Mouse (Mus musculus): ENCODE measurements around the gene Olfr649.

The Olfr649 gene

GRCm38 (mm10) chr7:104195885-104196284 lies at the start of gene Olfr649:
Gene Olfr649, minus strand, starts transcription at chr7:104195985.
- no peak for DNase-seq (ENCODE audit: low spot score)

GRCm38 (mm10) chr7:104244287-104245181 lies 48.7 kb upstream of the Olfr649 start, which contains the start of gene Trim34a:
Gene Trim34a, plus strand, starts transcription at chr7:104244457.
- DNase-seq (ENCODE audit: low spot score) = peak; percentile 90

- DNase-seq (ENCODE audit: low spot score) = no peak
Observed at GRCm38 (mm10) chr7:104243616-104244015, 47.8 kb upstream of the Olfr649 start.

GRCm38 (mm10) chr7:104240857-104241256 lies 45.1 kb upstream of the Olfr649 start:
- no peak for DNase-seq (ENCODE audit: low spot score)

- DNase-seq (ENCODE audit: low spot score) = no peak
Observed at GRCm38 (mm10) chr7:104231203-104231602, 35.4 kb upstream of the Olfr649 start.

GRCm38 (mm10) chr7:104218701-104219569 lies 23.1 kb upstream of the Olfr649 start, which contains the start of gene Trim6:
Gene Trim6, plus strand, starts transcription at chr7:104218793.
- DNase-seq (ENCODE audit: low spot score) = peak; percentile 91

- peak; percentile 71 for DNase-seq (ENCODE audit: low spot score)
Observed at GRCm38 (mm10) chr7:104217881-104218280, 22.1 kb upstream of the Olfr649 start.

GRCm38 (mm10) chr7:104216011-104216535 lies 20.3 kb upstream of the Olfr649 start:
- peak; percentile 68 for DNase-seq (ENCODE audit: low spot score)

- DNase-seq (ENCODE audit: low spot score) = no peak
Observed at GRCm38 (mm10) chr7:104206197-104206596, 10.4 kb upstream of the Olfr649 start.

- DNase-seq (ENCODE audit: low spot score) = peak; percentile 64
Observed at GRCm38 (mm10) chr7:104199822-104200221, 4.0 kb upstream of the Olfr649 start.

GRCm38 (mm10) chr7:104191275-104191674 lies 4.5 kb downstream of the Olfr649 start:
- no peak for DNase-seq (ENCODE audit: low spot score)

- DNase-seq (ENCODE audit: low spot score) = no peak
Observed at GRCm38 (mm10) chr7:104183292-104183691, 12.5 kb downstream of the Olfr649 start, which contains the start of gene Olfr648. Gene Olfr648, minus strand, starts transcription at chr7:104183392.

- DNase-seq (ENCODE audit: low spot score) = no peak
Observed at GRCm38 (mm10) chr7:104179074-104179473, 16.7 kb downstream of the Olfr649 start.

GRCm38 (mm10) chr7:104178422-104179054 lies 17.2 kb downstream of the Olfr649 start:
- no peak for DNase-seq (ENCODE audit: low spot score)

GRCm38 (mm10) chr7:104175085-104175484 lies 20.7 kb downstream of the Olfr649 start:
- DNase-seq (ENCODE audit: low spot score) = no peak

GRCm38 (mm10) chr7:104169634-104170204 lies 26.1 kb downstream of the Olfr649 start:
- DNase-seq (ENCODE audit: low spot score) = no peak

GRCm38 (mm10) chr7:104167105-104167504 lies 28.7 kb downstream of the Olfr649 start:
- no peak for DNase-seq (ENCODE audit: low spot score)

GRCm38 (mm10) chr7:104150456-104150855 lies 45.3 kb downstream of the Olfr649 start, which contains the start of gene Ubqlnl:
Gene Ubqlnl, minus strand, starts transcription at chr7:104150556.
- DNase-seq (ENCODE audit: low spot score) = no peak

GRCm38 (mm10) chr7:104143179-104143578 lies 52.6 kb downstream of the Olfr649 start, which contains the start of gene Ubqln3:
Gene Ubqln3, minus strand, starts transcription at chr7:104143279.
- DNase-seq (ENCODE audit: low spot score) = no peak
